Mouse (Mus musculus) B cell, adult 2 months (primary cell): ENCODE data around the gene Ecel1.

Source experiments
- DNase-seq, 2 experiments: peaks; one replicate each; pipeline ENCODE4 v3.0.0; 2022

Gene Ecel1

GRCm38 (mm10) chr1:87164796-87165184 is 8.5 kb upstream of the Ecel1 start:
- no peak for DNase-seq

- DNase-seq: no peak
Measured at GRCm38 (mm10) chr1:87164164-87164795, 8.0 kb upstream of the Ecel1 start.

GRCm38 (mm10) chr1:87159396-87159795 is 3.1 kb upstream of the Ecel1 start:
- DNase-seq: no peak

- no peak for DNase-seq
Measured at GRCm38 (mm10) chr1:87155531-87156198, 656 bp downstream of the Ecel1 start.

- DNase-seq: no peak
Measured at GRCm38 (mm10) chr1:87154501-87155120, 1.7 kb downstream of the Ecel1 start.

GRCm38 (mm10) chr1:87153776-87154500 is 2.4 kb downstream of the Ecel1 start:
- DNase-seq: no peak

- no peak for DNase-seq
Measured at GRCm38 (mm10) chr1:87151286-87151685, 5.0 kb downstream of the Ecel1 start.

GRCm38 (mm10) chr1:87149422-87149821 is 6.9 kb downstream of the Ecel1 start:
- DNase-seq: no peak

- no peak for DNase-seq
Measured at GRCm38 (mm10) chr1:87143141-87143540, 13.2 kb downstream of the Ecel1 start.

GRCm38 (mm10) chr1:87142456-87142855 is 13.9 kb downstream of the Ecel1 start:
- no peak for DNase-seq

- no peak for DNase-seq
Measured at GRCm38 (mm10) chr1:87141550-87141949, 14.8 kb downstream of the Ecel1 start.

GRCm38 (mm10) chr1:87131803-87132202 is 24.5 kb downstream of the Ecel1 start:
- DNase-seq: no peak

- DNase-seq: peak in 1 of 2 experiments; percentile 5
Measured at GRCm38 (mm10) chr1:87127206-87128030, 28.9 kb downstream of the Ecel1 start.

- no peak for DNase-seq
Measured at GRCm38 (mm10) chr1:87124673-87125072, 31.6 kb downstream of the Ecel1 start, which contains the start of gene Akp3. Gene Akp3, plus strand, starts transcription at chr1:87124973.

GRCm38 (mm10) chr1:87114784-87115183 is 41.5 kb downstream of the Ecel1 start:
- DNase-seq: no peak

- DNase-seq: peak; percentile 39 to 50
Measured at GRCm38 (mm10) chr1:87111719-87112354, 44.5 kb downstream of the Ecel1 start.

GRCm38 (mm10) chr1:87108564-87108963 is 47.8 kb downstream of the Ecel1 start:
- no peak for DNase-seq

GRCm38 (mm10) chr1:87106536-87106935 is 49.8 kb downstream of the Ecel1 start:
- DNase-seq: no peak

GRCm38 (mm10) chr1:87103936-87104335 is 52.4 kb downstream of the Ecel1 start:
- DNase-seq: no peak

GRCm38 (mm10) chr1:87102114-87102513 is 54.2 kb downstream of the Ecel1 start:
- DNase-seq: no peak

GRCm38 (mm10) chr1:87101411-87101810 is 54.9 kb downstream of the Ecel1 start, which contains the start of gene Alpi:
Gene Alpi, minus strand, starts transcription at chr1:87101606.
- no peak for DNase-seq
